Mouse (Mus musculus): ENCODE results near the gene Fscn2. TPM values are rescaled to one million over a fixed set of nuclear protein-coding genes. Genes with fewer than 3 reads are reported as not detected.
A peak's percentile ranks its signal among the peaks of the same experiment; 100 is the strongest.

The Fscn2 gene
- polyA plus RNA-seq, 1 experiment from 2014 or later: 1.7 TPM

- no peak overlapping the region for H3K9ac ChIP-seq (replicated peaks; ENCODE audit: low read length)
- no peak overlapping the region for H3K4me3 ChIP-seq (replicated peaks; ENCODE audit: low read depth, low read length)
- WGBS: 88% methylated on average over 17 of the region's 17 CpGs
- peaks cover 40% of the 10 kb centered on the region for H3K4me1 ChIP-seq (ENCODE audit: control insufficient read depth, insufficient read depth, low read length)
- DNase-seq (no peak), ATAC-seq (ENCODE audit: low FRiP score, low TSS enrichment) (no peak)
- no peaks in the 10 kb centered on the region for H3K27me3 ChIP-seq (ENCODE audit: control insufficient read depth, insufficient read depth, low read length)
- H3K4me2 ChIP-seq (ENCODE audit: low read length): no peak overlapping the region
- no peaks in the 10 kb centered on the region for H3K9me3 ChIP-seq (ENCODE audit: control insufficient read depth, low read length)
- H3K36me3 ChIP-seq (ENCODE audit: control insufficient read depth, insufficient read depth, low read length): no peaks in the 10 kb centered on the region
- no peak overlapping the region for H3K27ac ChIP-seq (replicated peaks; ENCODE audit: low read depth, low read length)
Measured at GRCm38 (mm10) chr11:120354304-120355276, 6.7 kb upstream of the Fscn2 start.

- Histone ChIP-seq H3K36me3 (ENCODE audit: control insufficient read depth, insufficient read depth, low read length) (no peaks in the 10 kb centered on the region), H3K9ac (replicated peaks; ENCODE audit: low read length) (no peak overlapping the region), H3K27ac (replicated peaks; ENCODE audit: low read depth, low read length) (no peak overlapping the region), H3K4me3 (replicated peaks; ENCODE audit: low read depth, low read length) (no peak overlapping the region), H3K4me2 (ENCODE audit: low read length) (no peak overlapping the region), H3K9me3 (ENCODE audit: control insufficient read depth, low read length) (no peaks in the 10 kb centered on the region), H3K27me3 (ENCODE audit: control insufficient read depth, insufficient read depth, low read length) (no peaks in the 10 kb centered on the region), H3K4me1 (ENCODE audit: control insufficient read depth, insufficient read depth, low read length) (peaks cover 47% of the 10 kb centered on the region)
- no peak for ATAC-seq (ENCODE audit: low FRiP score, low TSS enrichment)
- DNase-seq: no peak
- WGBS: 90% methylated on average over 5 of the region's 5 CpGs
Measured at GRCm38 (mm10) chr11:120355277-120356039, 5.9 kb upstream of the Fscn2 start.

- H3K27me3 ChIP-seq (ENCODE audit: control insufficient read depth, insufficient read depth, low read length): no peaks in the 10 kb centered on the region
- DNase-seq: no peak
- no peak overlapping the region for H3K9ac ChIP-seq (replicated peaks; ENCODE audit: low read length)
- H3K4me1 ChIP-seq (ENCODE audit: control insufficient read depth, insufficient read depth, low read length): peaks cover 38% of the 10 kb centered on the region
- H3K4me3 ChIP-seq (replicated peaks; ENCODE audit: low read depth, low read length): no peak overlapping the region
- no peak overlapping the region for H3K4me2 ChIP-seq (ENCODE audit: low read length)
- no peak for ATAC-seq (ENCODE audit: low FRiP score, low TSS enrichment)
- H3K9me3 ChIP-seq (ENCODE audit: control insufficient read depth, low read length): no peaks in the 10 kb centered on the region
- WGBS: 85% methylated on average over 15 of the region's 15 CpGs
- H3K36me3 ChIP-seq (ENCODE audit: control insufficient read depth, insufficient read depth, low read length): no peaks in the 10 kb centered on the region
- no peak overlapping the region for H3K27ac ChIP-seq (replicated peaks; ENCODE audit: low read depth, low read length)
Measured at GRCm38 (mm10) chr11:120356319-120356840, 5.0 kb upstream of the Fscn2 start.

GRCm38 (mm10) chr11:120356900-120357299 is 4.4 kb upstream of the Fscn2 start:
- H3K36me3 ChIP-seq (ENCODE audit: control insufficient read depth, insufficient read depth, low read length): no peaks in the 10 kb centered on the region
- 91% methylated on average over 4 of the region's 4 CpGs for WGBS
- DNase-seq (no peak), ATAC-seq (ENCODE audit: low FRiP score, low TSS enrichment) (no peak)
- H3K9me3 ChIP-seq (ENCODE audit: control insufficient read depth, low read length): no peaks in the 10 kb centered on the region
- no peak overlapping the region for H3K4me2 ChIP-seq (ENCODE audit: low read length)
- peak overlapping the region; percentile 91; the same call in 1 of the 2 replicates for H3K27ac ChIP-seq (replicated peaks; ENCODE audit: low read depth, low read length)
- H3K27me3 ChIP-seq (ENCODE audit: control insufficient read depth, insufficient read depth, low read length): no peaks in the 10 kb centered on the region
- no peak overlapping the region for H3K4me3 ChIP-seq (replicated peaks; ENCODE audit: low read depth, low read length)
- H3K9ac ChIP-seq (replicated peaks; ENCODE audit: low read length): no peak overlapping the region
- peaks cover 37% of the 10 kb centered on the region for H3K4me1 ChIP-seq (ENCODE audit: control insufficient read depth, insufficient read depth, low read length)

- ATAC-seq (ENCODE audit: low FRiP score, low TSS enrichment) (peak; percentile 84), DNase-seq (peak; percentile 88)
- peak overlapping the region; percentile 31; the same call in 1 of the 2 replicates for H3K9ac ChIP-seq (replicated peaks; ENCODE audit: low read length)
- peak overlapping the region; percentile 91 for H3K27ac ChIP-seq (replicated peaks; ENCODE audit: low read depth, low read length)
- no peaks in the 10 kb centered on the region for H3K36me3 ChIP-seq (ENCODE audit: control insufficient read depth, insufficient read depth, low read length)
- WGBS: 4% methylated on average over 10 of the region's 10 CpGs
- H3K9me3 ChIP-seq (ENCODE audit: control insufficient read depth, low read length): no peaks in the 10 kb centered on the region
- no peak overlapping the region for H3K4me3 ChIP-seq (replicated peaks; ENCODE audit: low read depth, low read length)
- H3K27me3 ChIP-seq (ENCODE audit: control insufficient read depth, insufficient read depth, low read length): no peaks in the 10 kb centered on the region
- peak overlapping the region; percentile 38 for H3K4me2 ChIP-seq (ENCODE audit: low read length)
- peaks cover 33% of the 10 kb centered on the region for H3K4me1 ChIP-seq (ENCODE audit: control insufficient read depth, insufficient read depth, low read length)
Measured at GRCm38 (mm10) chr11:120357791-120358401, 3.4 kb upstream of the Fscn2 start.

GRCm38 (mm10) chr11:120359391-120359790 is 1.9 kb upstream of the Fscn2 start:
- 67% methylated on average over 6 of the region's 6 CpGs for WGBS
- H3K9ac ChIP-seq (replicated peaks; ENCODE audit: low read length): no peak overlapping the region
- ATAC-seq (ENCODE audit: low FRiP score, low TSS enrichment): no peak
- peaks cover 29% of the 10 kb centered on the region for H3K4me1 ChIP-seq (ENCODE audit: control insufficient read depth, insufficient read depth, low read length)
- no peaks in the 10 kb centered on the region for H3K27me3 ChIP-seq (ENCODE audit: control insufficient read depth, insufficient read depth, low read length)
- H3K36me3 ChIP-seq (ENCODE audit: control insufficient read depth, insufficient read depth, low read length): no peaks in the 10 kb centered on the region
- H3K27ac ChIP-seq (replicated peaks; ENCODE audit: low read depth, low read length): no peak overlapping the region
- H3K9me3 ChIP-seq (ENCODE audit: control insufficient read depth, low read length): no peaks in the 10 kb centered on the region
- no peak for DNase-seq
- H3K4me2 ChIP-seq (ENCODE audit: low read length): no peak overlapping the region
- H3K4me3 ChIP-seq (replicated peaks; ENCODE audit: low read depth, low read length): no peak overlapping the region

- no peak for DNase-seq
- H3K9me3 ChIP-seq (ENCODE audit: control insufficient read depth, low read length): no peaks in the 10 kb centered on the region
- H3K36me3 ChIP-seq (ENCODE audit: control insufficient read depth, insufficient read depth, low read length): no peaks in the 10 kb centered on the region
- no peak overlapping the region for H3K9ac ChIP-seq (replicated peaks; ENCODE audit: low read length)
- H3K4me3 ChIP-seq (replicated peaks; ENCODE audit: low read depth, low read length): no peak overlapping the region
- peaks cover 29% of the 10 kb centered on the region for H3K4me1 ChIP-seq (ENCODE audit: control insufficient read depth, insufficient read depth, low read length)
- ATAC-seq (ENCODE audit: low FRiP score, low TSS enrichment): no peak
- H3K27me3 ChIP-seq (ENCODE audit: control insufficient read depth, insufficient read depth, low read length): no peaks in the 10 kb centered on the region
- H3K27ac ChIP-seq (replicated peaks; ENCODE audit: low read depth, low read length): no peak overlapping the region
- WGBS: 57% methylated on average over 8 of the region's 8 CpGs
- H3K4me2 ChIP-seq (ENCODE audit: low read length): no peak overlapping the region
Measured at GRCm38 (mm10) chr11:120360062-120360461, 1.3 kb upstream of the Fscn2 start.

GRCm38 (mm10) chr11:120360755-120361154 is 579 bp upstream of the Fscn2 start:
- H3K9me3 ChIP-seq (ENCODE audit: control insufficient read depth, low read length): no peaks in the 10 kb centered on the region
- H3K4me3 ChIP-seq (replicated peaks; ENCODE audit: low read depth, low read length): no peak overlapping the region
- no peak for ATAC-seq (ENCODE audit: low FRiP score, low TSS enrichment)
- DNase-seq: no peak
- no peak overlapping the region for H3K9ac ChIP-seq (replicated peaks; ENCODE audit: low read length)
- H3K36me3 ChIP-seq (ENCODE audit: control insufficient read depth, insufficient read depth, low read length): no peaks in the 10 kb centered on the region
- H3K27ac ChIP-seq (replicated peaks; ENCODE audit: low read depth, low read length): no peak overlapping the region
- WGBS: 75% methylated on average over 5 of the region's 5 CpGs
- H3K27me3 ChIP-seq (ENCODE audit: control insufficient read depth, insufficient read depth, low read length): no peaks in the 10 kb centered on the region
- no peak overlapping the region for H3K4me2 ChIP-seq (ENCODE audit: low read length)
- H3K4me1 ChIP-seq (ENCODE audit: control insufficient read depth, insufficient read depth, low read length): peaks cover 32% of the 10 kb centered on the region
